Mouse (Mus musculus) hindbrain, embryonic 11.5 days (tissue): ENCODE measurements around the gene Ergic1. TPM values are rescaled to one million over a fixed set of nuclear protein-coding genes. Genes with fewer than 3 reads are reported as not detected.
A peak's percentile ranks its signal among the peaks of the same experiment; 100 is the strongest.

Experiments
- ATAC-seq: fragments of 200-750 bp; cut with Nextera tagmentation; 2 replicates; pipeline ENCODE4 v1.8.0; 2017; ENCODE audit warnings: mild to moderate bottlenecking, moderate TSS enrichment, moderate library complexity; ENCODE audit not compliant: low FRiP score
- DNase-seq: peaks from one replicate; pipeline ENCODE4 v3.0.0-alpha.2; 2015; ENCODE audit warnings: low spot score
- H3K27ac ChIP-seq: fragments of 300-500 bp; sonication (generic); 2 replicates; pipeline ENCODE4 v1.5.1; 2014; ENCODE audit warnings: mild to moderate bottlenecking, low read depth, low read length
- H3K27me3 ChIP-seq: fragments of 300-500 bp; sonication (generic); 2 replicates; pipeline ENCODE4 v1.6.1; 2014; ENCODE audit warnings: mild to moderate bottlenecking, low read length, moderate library complexity, mixed read lengths; ENCODE audit not compliant: control insufficient read depth, insufficient read depth
- H3K36me3 ChIP-seq: fragments of 300-500 bp; sonication (generic); 2 replicates; pipeline ENCODE4 v1.6.1; 2014; ENCODE audit warnings: mild to moderate bottlenecking, low read length, moderate library complexity, mixed read lengths; ENCODE audit not compliant: control insufficient read depth, insufficient read depth
- H3K4me1 ChIP-seq: fragments of 300-500 bp; sonication (generic); replicated peaks from 2 replicates; pipeline ENCODE4 v1.6.1; 2014; ENCODE audit warnings: low read length, mixed read lengths; ENCODE audit not compliant: control insufficient read depth, insufficient read depth
- H3K4me2 ChIP-seq: fragments of 300-500 bp; sonication (generic); replicated peaks from 2 replicates; pipeline ENCODE4 v1.6.1; 2014; ENCODE audit warnings: mild to moderate bottlenecking, low read depth, low read length
- H3K4me3 ChIP-seq: fragments of 300-500 bp; sonication (generic); 2 replicates; pipeline ENCODE4 v1.5.1; 2014; ENCODE audit warnings: low read depth, low read length
- H3K9ac ChIP-seq: fragments of 300-500 bp; sonication (generic); 2 replicates; pipeline ENCODE4 v1.6.1; 2014; ENCODE audit warnings: low read depth, low read length
- H3K9me3 ChIP-seq: fragments of 300-500 bp; sonication (generic); 2 replicates; pipeline ENCODE4 v1.6.1; 2016; ENCODE audit warnings: low read length; ENCODE audit not compliant: control insufficient read depth
- WGBS: fragments of 180-500 bp; shearing (Covaris S2); extraction: QIAGEN DNeasy Blood & Tissue Kit; methylation state at CpG from one replicate; pipeline ENCODE4 v1.1.7; 2014; 5-methylcytosine and 5-hydroxymethylcytosine counted together
- polyA plus RNA-seq: library from polyadenylated mRNA; unstranded; fragments of >200 nt; fragmentation: Nextera tagmentation; extraction: Ambion mirVana; gene quantifications from 2 replicates; pipeline ENCODE4 v1.2.1, GENCODE M21; 2014

Gene Ergic1
- polyA plus RNA-seq, 1 experiment from 2014 or later = 119 TPM

DNA sequence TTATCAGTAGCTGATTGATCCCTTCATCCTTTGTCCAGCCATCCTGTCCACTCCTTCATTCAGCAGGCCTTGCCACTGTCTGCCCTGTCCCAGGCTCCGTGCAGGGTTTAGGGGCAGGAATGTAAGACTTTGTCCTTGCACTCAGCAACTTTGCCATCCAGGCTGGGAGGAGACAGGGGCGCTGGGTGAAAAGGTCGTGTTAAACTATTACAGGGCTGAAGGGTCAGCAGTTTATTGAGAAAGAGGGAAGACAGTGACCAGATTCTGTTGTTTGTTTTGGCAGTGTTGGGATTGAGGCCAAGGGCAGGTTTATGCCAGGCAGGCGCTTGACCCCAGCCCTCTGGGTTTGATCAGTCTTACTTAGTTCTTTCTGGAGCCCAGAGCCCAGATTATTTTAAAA lies 76.6 kb downstream of the Ergic1 start:
- H3K9ac ChIP-seq = no peak overlapping the region
- no peaks in the 10 kb centered on the region for H3K9me3 ChIP-seq
- ATAC-seq (no peak), DNase-seq (no peak)
- peaks cover 8% of the 10 kb centered on the region for H3K36me3 ChIP-seq
- no peak overlapping the region for H3K27ac ChIP-seq
- no peak overlapping the region for H3K4me2 ChIP-seq
- WGBS = 68% methylated on average over 4 of the region's 4 CpGs
- no peaks in the 10 kb centered on the region for H3K4me1 ChIP-seq
- H3K27me3 ChIP-seq = no peaks in the 10 kb centered on the region
- no peak overlapping the region for H3K4me3 ChIP-seq

GRCm38 (mm10) chr17:26638655-26639054 lies 77.4 kb downstream of the Ergic1 start:
- Histone ChIP-seq H3K27ac (no peak overlapping the region), H3K9me3 (no peaks in the 10 kb centered on the region), H3K9ac (no peak overlapping the region), H3K4me1 (no peaks in the 10 kb centered on the region), H3K36me3 (peaks cover 11% of the 10 kb centered on the region), H3K27me3 (no peaks in the 10 kb centered on the region), H3K4me3 (0 out of 2 replicates have a peak overlapping the region, but pooled peaks have one; percentile 4), H3K4me2 (no peak overlapping the region)
- DNase-seq (peak; percentile 81), ATAC-seq (no peak)
- WGBS = 39% methylated on average over 7 of the region's 7 CpGs

DNA sequence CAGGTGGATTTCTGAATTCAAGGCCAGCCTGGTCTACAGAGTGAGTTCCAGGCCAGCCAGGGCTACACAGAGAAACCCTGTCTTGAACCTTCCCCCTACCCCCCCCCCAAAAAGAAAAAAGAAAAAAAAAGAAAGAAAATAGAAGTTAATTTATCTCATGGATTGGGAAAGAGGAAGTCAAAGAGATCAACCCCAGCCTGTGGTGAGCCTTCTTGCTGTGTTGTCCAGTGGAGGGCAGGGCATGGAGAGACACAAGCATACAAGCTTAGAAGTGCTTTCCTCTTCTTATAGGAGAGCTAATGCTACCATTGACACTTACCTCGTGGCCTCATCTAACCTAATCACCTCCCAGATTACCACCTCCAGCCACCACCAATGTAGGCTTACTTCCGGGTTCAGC lies 78.5 kb downstream of the Ergic1 start:
- no peak for DNase-seq
- peaks cover 14% of the 10 kb centered on the region for H3K36me3 ChIP-seq
- whole genome bisulfite sequencing = 81% methylated on average over 2 of the region's 2 CpGs

GRCm38 (mm10) chr17:26640286-26640740 lies 79.0 kb downstream of the Ergic1 start:
- Histone ChIP-seq H3K36me3 (peaks cover 14% of the 10 kb centered on the region), H3K4me3 (no peak overlapping the region), H3K4me1 (0 out of 2 replicates have a peak, but pooled peaks cover 5% of the 10 kb centered on the region), H3K27me3 (no peaks in the 10 kb centered on the region), H3K9ac (no peak overlapping the region), H3K9me3 (no peaks in the 10 kb centered on the region), H3K27ac (no peak overlapping the region), H3K4me2 (no peak overlapping the region)
- 90% methylated on average over 3 of the region's 3 CpGs for WGBS
- DNase-seq (no peak), ATAC-seq (no peak)

More for the DNA sequence above, 78.5 kb downstream of the Ergic1 start:
- Histone ChIP-seq H3K4me2 (no peak overlapping the region), H3K27me3 (no peaks in the 10 kb centered on the region), H3K4me1 (0 out of 2 replicates have a peak, but pooled peaks cover 5% of the 10 kb centered on the region), H3K9me3 (no peaks in the 10 kb centered on the region), H3K9ac (no peak overlapping the region), H3K4me3 (no peak overlapping the region), H3K27ac (no peak overlapping the region)
- no peak for ATAC-seq

- 0 out of 2 replicates have a peak overlapping the region, but pooled peaks have one; percentile 20 for H3K27ac ChIP-seq
- no peak overlapping the region for H3K4me3 ChIP-seq
- DNase-seq = no peak
- H3K36me3 ChIP-seq = peaks cover 14% of the 10 kb centered on the region
- 0 out of 2 replicates have a peak, but pooled peaks cover 5% of the 10 kb centered on the region for H3K4me1 ChIP-seq
- H3K9me3 ChIP-seq = no peaks in the 10 kb centered on the region
- no peak overlapping the region for H3K9ac ChIP-seq
- H3K4me2 ChIP-seq = no peak overlapping the region
- H3K27me3 ChIP-seq = no peaks in the 10 kb centered on the region
- 96% methylated on average over 8 of the region's 8 CpGs for WGBS
- ATAC-seq = no peak
Observed at GRCm38 (mm10) chr17:26643456-26643855, 82.2 kb downstream of the Ergic1 start.

GRCm38 (mm10) chr17:26643993-26644392 lies 82.7 kb downstream of the Ergic1 start:
- WGBS = 94% methylated on average over 2 of the region's 2 CpGs
- Histone ChIP-seq H3K36me3 (peaks cover 14% of the 10 kb centered on the region), H3K9me3 (no peaks in the 10 kb centered on the region), H3K27me3 (no peaks in the 10 kb centered on the region), H3K4me2 (no peak overlapping the region), H3K4me3 (no peak overlapping the region), H3K27ac (peak overlapping the region; percentile 71), H3K4me1 (0 out of 2 replicates have a peak, but pooled peaks cover 5% of the 10 kb centered on the region), H3K9ac (no peak overlapping the region)
- DNase-seq (no peak), ATAC-seq (no peak)

GRCm38 (mm10) chr17:26644509-26645410 lies 83.5 kb downstream of the Ergic1 start:
- peaks cover 14% of the 10 kb centered on the region for H3K36me3 ChIP-seq
- H3K27ac ChIP-seq = peak overlapping the region; percentile 71
- DNase-seq = peak; percentile 76

DNA sequence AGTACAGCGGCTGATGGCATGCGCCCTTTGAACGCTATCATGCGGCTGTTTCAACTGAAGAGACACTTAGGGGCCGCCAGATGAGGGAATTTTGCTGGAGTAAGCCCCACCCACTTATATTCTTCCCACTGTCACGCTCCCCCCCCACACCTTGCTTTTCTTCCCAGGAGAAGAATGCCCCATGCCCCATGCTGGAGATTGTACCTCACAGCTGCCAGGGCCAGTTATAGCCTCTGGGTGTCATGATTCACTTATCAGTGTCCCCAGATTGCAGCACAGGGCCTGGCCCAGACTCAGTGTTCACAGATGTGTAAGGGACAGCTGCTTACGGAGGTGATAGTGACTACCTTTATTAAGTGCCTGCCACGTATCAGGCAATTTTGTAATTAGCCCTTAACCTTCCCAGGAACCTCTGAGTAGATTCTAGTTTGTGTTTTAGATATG lies 84.1 kb downstream of the Ergic1 start:
- ATAC-seq (no peak), DNase-seq (no peak)
- Histone ChIP-seq H3K4me2 (no peak overlapping the region), H3K4me3 (no peak overlapping the region), H3K36me3 (peaks cover 14% of the 10 kb centered on the region), H3K9ac (no peak overlapping the region), H3K4me1 (0 out of 2 replicates have a peak, but pooled peaks cover 5% of the 10 kb centered on the region), H3K27ac (peak overlapping the region; percentile 71; the same call in 1 of the 2 replicates), H3K9me3 (no peaks in the 10 kb centered on the region), H3K27me3 (no peaks in the 10 kb centered on the region)
- WGBS = 94% methylated on average over 8 of the region's 8 CpGs

More at GRCm38 (mm10) chr17:26644509-26645410, 83.5 kb downstream of the Ergic1 start:
- Histone ChIP-seq H3K9ac (no peak overlapping the region), H3K4me2 (no peak overlapping the region), H3K4me1 (0 out of 2 replicates have a peak, but pooled peaks cover 5% of the 10 kb centered on the region), H3K27me3 (no peaks in the 10 kb centered on the region), H3K4me3 (no peak overlapping the region), H3K9me3 (no peaks in the 10 kb centered on the region)
- WGBS = 61% methylated on average over 9 of the region's 9 CpGs
- peak; percentile 78 for ATAC-seq
